Mouse (Mus musculus): ENCODE measurements at regions not wholly inside any gene's neighbourhood (a gene's known extent, or its start where the extent isn't known, plus 50 kb on each side); places are given as distances from the start of the nearest gene placed in this dataset.

- no peak for DNase-seq (ENCODE audit: low read depth, low spot score)
- Histone ChIP-seq H3K4me1 (ENCODE audit: control insufficient read depth in 1 of 2, insufficient read depth in 2 of 2, low read length in 2 of 2) (no peaks in the 10 kb centered on the region), H3K27me3 (ENCODE audit: control insufficient read depth in 1 of 2, insufficient read depth in 2 of 2, low read length in 2 of 2) (no peaks in the 10 kb centered on the region), H3K4me3 (ENCODE audit: control insufficient read depth in 1 of 2, insufficient read depth in 1 of 2, low read depth in 2 of 2, low read length in 2 of 2) (no peak overlapping the region), H3K9me3 (replicated peaks; ENCODE audit: insufficient read depth, low read length) (no peaks in the 10 kb centered on the region), H3K27ac (ENCODE audit: control insufficient read depth, low read depth, low read length) (no peak overlapping the region), H3K9ac (ENCODE audit: control insufficient read depth, low read depth, low read length, poor library complexity, severe bottlenecking) (no peak overlapping the region), H3K79me2 (ENCODE audit: control insufficient read depth, insufficient read depth, low read length, poor library complexity) (no peaks in the 10 kb centered on the region), H3K36me3 (ENCODE audit: control insufficient read depth in 1 of 2, insufficient read depth in 2 of 2, low read length in 2 of 2) (no peaks in the 10 kb centered on the region)
- TF ChIP-seq GATA1 (IDR thresholded peaks at IDR 0.05; ENCODE audit: low read depth, low read length), result no peak
- TF ChIP-seq MEF2A (IDR thresholded peaks at IDR 0.05; ENCODE audit: extremely low read depth, insufficient replicate concordance, low read depth, low read length, poor library complexity, severe bottlenecking), result no peak
- TF ChIP-seq POLR2A (IDR thresholded peaks at IDR 0.05; ENCODE audit: control insufficient read depth in 1 of 2, insufficient read depth in 1 of 2, low read depth in 1 of 2, low read length in 2 of 2, poor library complexity in 1 of 2), result no peak
- TF ChIP-seq POLR2AphosphoS2 (IDR thresholded peaks at IDR 0.05; ENCODE audit: low read length), result no peak
- TF ChIP-seq CHD1 (IDR thresholded peaks at IDR 0.05; ENCODE audit: low read depth, low read length), result no peak
- TF ChIP-seq ZMIZ1 (IDR thresholded peaks at IDR 0.05; ENCODE audit: low read depth, low read length), result no peak
- TF ChIP-seq CTCF (IDR thresholded peaks at IDR 0.05 in 2 of 3, conservative IDR thresholded peaks at IDR 0.05 in 1 of 3; ENCODE audit: control insufficient read depth in 1 of 3, insufficient read depth in 1 of 3, low read depth in 2 of 3, low read length in 3 of 3, poor library complexity in 1 of 3, severe bottlenecking in 1 of 3), result no peak
- TF ChIP-seq UBTF (IDR thresholded peaks at IDR 0.05; ENCODE audit: borderline replicate concordance, insufficient read depth, low read depth, low read length), result no peak
- TF ChIP-seq MXI1 (IDR thresholded peaks at IDR 0.05; ENCODE audit: low read depth, low read length), result no peak
- no peak for TF ChIP-seq TAL1 (IDR thresholded peaks at IDR 0.05; ENCODE audit: low read length)
- no peak for TF ChIP-seq ELF1 (IDR thresholded peaks at IDR 0.05; ENCODE audit: low read depth, low read length)
- no peak for TF ChIP-seq HCFC1 (IDR thresholded peaks at IDR 0.05; ENCODE audit: low read depth, low read length)
These were observed 378.8 kb downstream of the Fam198b start for GRCm38 (mm10) chr3:80263095-80263494.

GRCm38 (mm10) chr3:80284656-80285055, 400.3 kb downstream of the Fam198b start:
- no peaks in the 10 kb centered on the region for H3K4me1 ChIP-seq (ENCODE audit: control insufficient read depth in 1 of 2, insufficient read depth in 2 of 2, low read length in 2 of 2)
- no peak for DNase-seq (ENCODE audit: low read depth, low spot score)
- no peak overlapping the region for H3K4me3 ChIP-seq (ENCODE audit: control insufficient read depth in 1 of 2, insufficient read depth in 1 of 2, low read depth in 2 of 2, low read length in 2 of 2)
- no peak overlapping the region for H3K9ac ChIP-seq (ENCODE audit: control insufficient read depth, low read depth, low read length, poor library complexity, severe bottlenecking)
- no peaks in the 10 kb centered on the region for H3K79me2 ChIP-seq (ENCODE audit: control insufficient read depth, insufficient read depth, low read length, poor library complexity)
- no peaks in the 10 kb centered on the region for H3K9me3 ChIP-seq (replicated peaks; ENCODE audit: insufficient read depth, low read length)
- no peaks in the 10 kb centered on the region for H3K27me3 ChIP-seq (ENCODE audit: control insufficient read depth in 1 of 2, insufficient read depth in 2 of 2, low read length in 2 of 2)
- no peak overlapping the region for H3K27ac ChIP-seq (ENCODE audit: control insufficient read depth, low read depth, low read length)
- TF ChIP-seq RCOR1 (IDR thresholded peaks at IDR 0.05; ENCODE audit: low read depth, low read length) (no peak), TBP (IDR thresholded peaks at IDR 0.05; ENCODE audit: low read depth, low read length) (no peak), GABPA (IDR thresholded peaks at IDR 0.05; ENCODE audit: low read depth, low read length) (no peak), GATA1 (IDR thresholded peaks at IDR 0.05; ENCODE audit: low read depth, low read length) (no peak), KAT2A (conservative IDR thresholded peaks at IDR 0.05; ENCODE audit: low read depth, low read length) (no peak), CTCF (IDR thresholded peaks at IDR 0.05 in 2 of 3, conservative IDR thresholded peaks at IDR 0.05 in 1 of 3; ENCODE audit: control insufficient read depth in 1 of 3, insufficient read depth in 1 of 3, low read depth in 2 of 3, low read length in 3 of 3, poor library complexity in 1 of 3, severe bottlenecking in 1 of 3) (no peak), UBTF (IDR thresholded peaks at IDR 0.05; ENCODE audit: borderline replicate concordance, insufficient read depth, low read depth, low read length) (no peak), USF1 (IDR thresholded peaks at IDR 0.05; ENCODE audit: low read depth, low read length) (no peak), JUND (IDR thresholded peaks at IDR 0.05; ENCODE audit: low read depth, low read length) (no peak), SIN3A (IDR thresholded peaks at IDR 0.05; ENCODE audit: low read length) (no peak), MXI1 (IDR thresholded peaks at IDR 0.05; ENCODE audit: low read depth, low read length) (no peak), ELF1 (IDR thresholded peaks at IDR 0.05; ENCODE audit: low read depth, low read length) (no peak), TAL1 (IDR thresholded peaks at IDR 0.05; ENCODE audit: low read length) (no peak), MAFK (IDR thresholded peaks at IDR 0.05; ENCODE audit: borderline replicate concordance, low read depth, low read length) (no peak), CHD2 (IDR thresholded peaks at IDR 0.05; ENCODE audit: low read length) (no peak), MYC (IDR thresholded peaks at IDR 0.05; ENCODE audit: low read depth, low read length) (no peak), USF2 (IDR thresholded peaks at IDR 0.05; ENCODE audit: borderline replicate concordance in 1 of 2, insufficient read depth in 1 of 2, low read depth in 1 of 2, low read length in 2 of 2) (no peak), BHLHE40 (IDR thresholded peaks at IDR 0.05; ENCODE audit: borderline replicate concordance, low read depth, low read length) (no peak), NELFE (IDR thresholded peaks at IDR 0.05; ENCODE audit: low read depth, low read length) (no peak)
- no peaks in the 10 kb centered on the region for H3K36me3 ChIP-seq (ENCODE audit: control insufficient read depth in 1 of 2, insufficient read depth in 2 of 2, low read length in 2 of 2)

Data from MEL (cell line).